Mouse (Mus musculus): ENCODE measurements at regions not wholly inside any gene's neighbourhood (a gene's known extent, or its start where the extent isn't known, plus 50 kb on each side); places are given as distances from the start of the nearest gene placed in this dataset.

- DNase-seq, result peak in 1 of 2 experiments; percentile 42
Observed at GRCm38 (mm10) chr9:103925486-103925885, 76.9 kb upstream of the Nphp3 start.

- DNase-seq, result no peak
Observed at GRCm38 (mm10) chr9:103928744-103929527, 73.4 kb upstream of the Nphp3 start.

- no peak for DNase-seq
Observed at GRCm38 (mm10) chr9:103938070-103938469, 64.3 kb upstream of the Nphp3 start.

GRCm38 (mm10) chr9:103940010-103940409, 62.3 kb upstream of the Nphp3 start:
- DNase-seq, result no peak

- no peak for DNase-seq
Observed at GRCm38 (mm10) chr9:103940506-103940905, 61.8 kb upstream of the Nphp3 start.

- DNase-seq, result no peak
Observed at GRCm38 (mm10) chr9:103941176-103941900, 61.0 kb upstream of the Nphp3 start.

GRCm38 (mm10) chr9:103941901-103942260, 60.5 kb upstream of the Nphp3 start:
- no peak for DNase-seq

GRCm38 (mm10) chr9:103945406-103945805, 56.9 kb upstream of the Nphp3 start:
- DNase-seq, result no peak

- DNase-seq, result no peak
Observed at GRCm38 (mm10) chr9:103951799-103952198, 50.5 kb upstream of the Nphp3 start.
